Mouse (Mus musculus): ENCODE results near the gene Hs2st1. TPM values are rescaled to one million over a fixed set of nuclear protein-coding genes. Genes with fewer than 3 reads are reported as not detected.
A peak's percentile ranks its signal among the peaks of the same experiment; 100 is the strongest.

The Hs2st1 gene
- polyA plus RNA-seq, 1 experiment, result 26.4 TPM

- no peak overlapping the region for H3K27ac ChIP-seq (ENCODE audit: insufficient read depth, low read length)
- H3K4me3 ChIP-seq (ENCODE audit: insufficient read depth, low read length), result no peak overlapping the region
- TF ChIP-seq CTCF (IDR thresholded peaks at IDR 0.05; ENCODE audit: extremely low read depth, insufficient read depth, low read length) (no peak), POLR2A (IDR thresholded peaks at IDR 0.05; ENCODE audit: extremely low read depth, insufficient read depth, low read length) (no peak)
These were observed 7.7 kb upstream of the Hs2st1 start for GRCm38 (mm10) chr3:144577366-144578340.

GRCm38 (mm10) chr3:144574256-144574655 is 4.3 kb upstream of the Hs2st1 start:
- H3K27ac ChIP-seq (ENCODE audit: insufficient read depth, low read length), result no peak overlapping the region
- no peak overlapping the region for H3K4me3 ChIP-seq (ENCODE audit: insufficient read depth, low read length)
- TF ChIP-seq CTCF (IDR thresholded peaks at IDR 0.05; ENCODE audit: extremely low read depth, insufficient read depth, low read length) (no peak), POLR2A (IDR thresholded peaks at IDR 0.05; ENCODE audit: extremely low read depth, insufficient read depth, low read length) (no peak)
- peaks cover 5% of the 10 kb centered on the region for H3K4me1 ChIP-seq (ENCODE audit: control insufficient read depth, insufficient read depth, low read length)

More at GRCm38 (mm10) chr3:144577366-144578340, 7.7 kb upstream of the Hs2st1 start:
- peaks cover 2% of the 10 kb centered on the region for H3K4me1 ChIP-seq (ENCODE audit: control insufficient read depth, insufficient read depth, low read length)

GRCm38 (mm10) chr3:144570816-144571487 is 971 bp upstream of the Hs2st1 start:
- H3K4me3 ChIP-seq (ENCODE audit: insufficient read depth, low read length), result peak overlapping the region; percentile 65
- TF ChIP-seq CTCF (IDR thresholded peaks at IDR 0.05; ENCODE audit: extremely low read depth, insufficient read depth, low read length) (no peak), POLR2A (IDR thresholded peaks at IDR 0.05; ENCODE audit: extremely low read depth, insufficient read depth, low read length) (no peak)
- peak overlapping the region; percentile 96 for H3K27ac ChIP-seq (ENCODE audit: insufficient read depth, low read length)
- H3K4me1 ChIP-seq (ENCODE audit: control insufficient read depth, insufficient read depth, low read length), result peaks cover 5% of the 10 kb centered on the region

- peaks cover 5% of the 10 kb centered on the region for H3K4me1 ChIP-seq (ENCODE audit: control insufficient read depth, insufficient read depth, low read length)
- H3K27ac ChIP-seq (ENCODE audit: insufficient read depth, low read length), result peak overlapping the region; percentile 22; the same call in 1 of the 2 replicates
- peak overlapping the region; percentile 72 for H3K4me3 ChIP-seq (ENCODE audit: insufficient read depth, low read length)
- no peak for TF ChIP-seq CTCF (IDR thresholded peaks at IDR 0.05; ENCODE audit: extremely low read depth, insufficient read depth, low read length)
- no peak for TF ChIP-seq POLR2A (IDR thresholded peaks at IDR 0.05; ENCODE audit: extremely low read depth, insufficient read depth, low read length)
These were observed 495 bp downstream of the Hs2st1 start for GRCm38 (mm10) chr3:144569401-144569971.

- peak overlapping the region; percentile 72 for H3K4me3 ChIP-seq (ENCODE audit: insufficient read depth, low read length)
- peaks cover 5% of the 10 kb centered on the region for H3K4me1 ChIP-seq (ENCODE audit: control insufficient read depth, insufficient read depth, low read length)
- 0 out of 2 replicates have a peak overlapping the region, but pooled peaks have one; percentile 22 for H3K27ac ChIP-seq (ENCODE audit: insufficient read depth, low read length)
These were observed 1.1 kb downstream of the Hs2st1 start for GRCm38 (mm10) chr3:144568861-144569361.

GRCm38 (mm10) chr3:144565212-144565611 is 4.8 kb downstream of the Hs2st1 start:
- Histone ChIP-seq H3K4me3 (ENCODE audit: insufficient read depth, low read length) (no peak overlapping the region), H3K4me1 (ENCODE audit: control insufficient read depth, insufficient read depth, low read length) (peaks cover 2% of the 10 kb centered on the region), H3K27ac (ENCODE audit: insufficient read depth, low read length) (no peak overlapping the region)
- TF ChIP-seq CTCF (IDR thresholded peaks at IDR 0.05; ENCODE audit: extremely low read depth, insufficient read depth, low read length) (no peak), POLR2A (IDR thresholded peaks at IDR 0.05; ENCODE audit: extremely low read depth, insufficient read depth, low read length) (no peak)

More at GRCm38 (mm10) chr3:144568861-144569361, 1.1 kb downstream of the Hs2st1 start:
- TF ChIP-seq POLR2A (IDR thresholded peaks at IDR 0.05; ENCODE audit: extremely low read depth, insufficient read depth, low read length) (no peak), CTCF (IDR thresholded peaks at IDR 0.05; ENCODE audit: extremely low read depth, insufficient read depth, low read length) (no peak)

GRCm38 (mm10) chr3:144563916-144564315 is 6.1 kb downstream of the Hs2st1 start:
- no peak overlapping the region for H3K4me3 ChIP-seq (ENCODE audit: insufficient read depth, low read length)
- no peak overlapping the region for H3K27ac ChIP-seq (ENCODE audit: insufficient read depth, low read length)
- no peak for TF ChIP-seq CTCF (IDR thresholded peaks at IDR 0.05; ENCODE audit: extremely low read depth, insufficient read depth, low read length)
- TF ChIP-seq POLR2A (IDR thresholded peaks at IDR 0.05; ENCODE audit: extremely low read depth, insufficient read depth, low read length), result no peak
- H3K4me1 ChIP-seq (ENCODE audit: control insufficient read depth, insufficient read depth, low read length), result peaks cover 2% of the 10 kb centered on the region

- no peak for TF ChIP-seq CTCF (IDR thresholded peaks at IDR 0.05; ENCODE audit: extremely low read depth, insufficient read depth, low read length)
- no peak for TF ChIP-seq POLR2A (IDR thresholded peaks at IDR 0.05; ENCODE audit: extremely low read depth, insufficient read depth, low read length)
- H3K4me3 ChIP-seq (ENCODE audit: insufficient read depth, low read length), result no peak overlapping the region
- peaks cover 2% of the 10 kb centered on the region; the same call in 1 of the 2 replicates for H3K4me1 ChIP-seq (ENCODE audit: control insufficient read depth, insufficient read depth, low read length)
- no peak overlapping the region for H3K27ac ChIP-seq (ENCODE audit: insufficient read depth, low read length)
These were observed 8.3 kb downstream of the Hs2st1 start for GRCm38 (mm10) chr3:144561511-144562250.
